Mouse (Mus musculus): ENCODE data around the gene Ppox. TPM values are rescaled to one million over a fixed set of nuclear protein-coding genes. Genes with fewer than 3 reads are reported as not detected.
"Not testable (repeated sequence)": the region's sequence is repeated elsewhere in the genome, so short reads cannot be mapped to it uniquely, and the experiment has no call there.

The Ppox gene
- polyA plus RNA-seq, 1 experiment from 2014 or later = 175 TPM

GRCm38 (mm10) chr1:171250680-171251593 lies 30.0 kb downstream of the Ppox start, which contains the start of gene Ndufs2:
Ndufs2 (minus strand) TSS chr1:171251388.
- DNase-seq (no peak), ATAC-seq (ENCODE audit: low read depth) (no peak)
- H3K27ac ChIP-seq = no peak within 1 kb of the TSS
- peak within 1 kb of the TSS; percentile 19; the same call in 1 of the 2 replicates for H3K4me3 ChIP-seq (replicated peaks)
- peak within 1 kb of the TSS; percentile 36 for H3K4me2 ChIP-seq
- peaks cover 34% of the 10 kb centered on the region for H3K4me1 ChIP-seq (replicated peaks)
- H3K36me3 ChIP-seq = 0 out of 2 replicates have a peak, but pooled peaks cover under 1% of the 10 kb centered on the region
- peaks cover 50% of the 10 kb centered on the region for H3K27me3 ChIP-seq
- no peaks in the 10 kb centered on the region for H3K9me3 ChIP-seq (replicated peaks)
- WGBS (ENCODE audit: insufficient replicate concordance) = 29% methylated on average over 26 of the region's 26 CpGs
- no peak within 1 kb of the TSS for H3K9ac ChIP-seq

- H3K27me3 ChIP-seq = peaks cover 50% of the 10 kb centered on the region
- H3K9ac ChIP-seq = no peak within 1 kb of the TSS
- H3K27ac ChIP-seq = no peak within 1 kb of the TSS
- H3K4me2 ChIP-seq = peak within 1 kb of the TSS; percentile 36
- H3K9me3 ChIP-seq (replicated peaks) = no peaks in the 10 kb centered on the region
- peaks cover 43% of the 10 kb centered on the region for H3K4me1 ChIP-seq (replicated peaks)
- ATAC-seq (ENCODE audit: low read depth) (no peak), DNase-seq (no peak)
- peaks cover 9% of the 10 kb centered on the region for H3K36me3 ChIP-seq
- 17% methylated on average over 5 of the region's 5 CpGs for WGBS (ENCODE audit: insufficient replicate concordance)
- peak within 1 kb of the TSS; percentile 19; the same call in 1 of the 2 replicates for H3K4me3 ChIP-seq (replicated peaks)
Observed at GRCm38 (mm10) chr1:171249913-171250600, 30.9 kb downstream of the Ppox start, which contains the start of gene Adamts4. Adamts4 (plus strand) TSS chr1:171250421.

- Histone ChIP-seq H3K9ac (peak overlapping the region; percentile 90; the same call in 1 of the 2 replicates), H3K27me3 (peaks cover 46% of the 10 kb centered on the region), H3K4me3 (replicated peaks) (no peak overlapping the region), H3K27ac (peak overlapping the region; percentile 84; the same call in 1 of the 2 replicates), H3K36me3 (peaks cover 20% of the 10 kb centered on the region), H3K9me3 (replicated peaks) (no peaks in the 10 kb centered on the region), H3K4me1 (replicated peaks) (peaks cover 50% of the 10 kb centered on the region), H3K4me2 (peak overlapping the region; percentile 88)
- DNase-seq (no peak), ATAC-seq (ENCODE audit: low read depth) (no peak)
- WGBS (ENCODE audit: insufficient replicate concordance) = 36% methylated on average over 3 of the region's 3 CpGs
Observed at GRCm38 (mm10) chr1:171248386-171249226, 32.4 kb downstream of the Ppox start.

GRCm38 (mm10) chr1:171247916-171248315 lies 33.1 kb downstream of the Ppox start:
- H3K4me2 ChIP-seq = peak overlapping the region; percentile 88
- peak overlapping the region; percentile 84 for H3K27ac ChIP-seq
- DNase-seq (no peak), ATAC-seq (ENCODE audit: low read depth) (no peak)
- 15% methylated on average over 4 of the region's 4 CpGs for WGBS (ENCODE audit: insufficient replicate concordance)
- H3K36me3 ChIP-seq = peaks cover 26% of the 10 kb centered on the region
- H3K4me1 ChIP-seq (replicated peaks) = peaks cover 50% of the 10 kb centered on the region
- no peaks in the 10 kb centered on the region for H3K9me3 ChIP-seq (replicated peaks)
- H3K4me3 ChIP-seq (replicated peaks) = peak overlapping the region; percentile 83
- H3K27me3 ChIP-seq = peaks cover 39% of the 10 kb centered on the region
- H3K9ac ChIP-seq = peak overlapping the region; percentile 90

GRCm38 (mm10) chr1:171247453-171247841 lies 33.5 kb downstream of the Ppox start:
- Histone ChIP-seq H3K4me3 (replicated peaks) (peak overlapping the region; percentile 83), H3K9me3 (replicated peaks) (no peaks in the 10 kb centered on the region), H3K27ac (peak overlapping the region; percentile 84), H3K9ac (peak overlapping the region; percentile 90), H3K27me3 (peaks cover 35% of the 10 kb centered on the region), H3K4me1 (replicated peaks) (peaks cover 50% of the 10 kb centered on the region), H3K4me2 (peak overlapping the region; percentile 88), H3K36me3 (peaks cover 31% of the 10 kb centered on the region)
- DNase-seq (peak; percentile 46), ATAC-seq (ENCODE audit: low read depth) (peak; percentile 33; the same call in 1 of the 2 replicates)
- WGBS (ENCODE audit: insufficient replicate concordance) = 8% methylated on average over 13 of the region's 13 CpGs

- H3K9me3 ChIP-seq (replicated peaks) = no peaks in the 10 kb centered on the region
- under 1% methylated on average over 41 of the region's 41 CpGs for WGBS (ENCODE audit: insufficient replicate concordance)
- peak overlapping the region; percentile 90 for H3K9ac ChIP-seq
- ATAC-seq (ENCODE audit: low read depth) (peak; percentile 93), DNase-seq (peak; percentile 94)
- peak overlapping the region; percentile 83 for H3K4me3 ChIP-seq (replicated peaks)
- H3K4me1 ChIP-seq (replicated peaks) = peaks cover 46% of the 10 kb centered on the region
- H3K27me3 ChIP-seq = peaks cover 29% of the 10 kb centered on the region
- peaks cover 37% of the 10 kb centered on the region for H3K36me3 ChIP-seq
- peak overlapping the region; percentile 84 for H3K27ac ChIP-seq
- peak overlapping the region; percentile 88 for H3K4me2 ChIP-seq
Observed at GRCm38 (mm10) chr1:171246709-171247452, 34.1 kb downstream of the Ppox start.

- 80% methylated on average over 8 of the region's 8 CpGs for WGBS (ENCODE audit: insufficient replicate concordance)
- peak overlapping the region; percentile 88; the same call in 1 of the 2 replicates for H3K4me2 ChIP-seq
- H3K27me3 ChIP-seq = peaks cover 14% of the 10 kb centered on the region
- ATAC-seq (ENCODE audit: low read depth) (no peak), DNase-seq (no peak)
- peak overlapping the region; percentile 73; the same call in 1 of the 2 replicates for H3K27ac ChIP-seq
- H3K9me3 ChIP-seq (replicated peaks) = no peaks in the 10 kb centered on the region
- H3K4me3 ChIP-seq (replicated peaks) = peak overlapping the region; percentile 83; the same call in 1 of the 2 replicates
- peak overlapping the region; percentile 90; the same call in 1 of the 2 replicates for H3K9ac ChIP-seq
- peaks cover 37% of the 10 kb centered on the region for H3K4me1 ChIP-seq (replicated peaks)
- peaks cover 50% of the 10 kb centered on the region for H3K36me3 ChIP-seq
Observed at GRCm38 (mm10) chr1:171245353-171245752, 35.6 kb downstream of the Ppox start.

GRCm38 (mm10) chr1:171241952-171242351 lies 39.0 kb downstream of the Ppox start:
- H3K4me2 ChIP-seq; H3K4me3 ChIP-seq (replicated peaks); H3K27me3 ChIP-seq; H3K9me3 ChIP-seq (replicated peaks); H3K9ac ChIP-seq; H3K27ac ChIP-seq; DNase-seq; ATAC-seq (ENCODE audit: low read depth): not testable (repeated sequence)
- H3K4me1 ChIP-seq (replicated peaks) = peaks cover 34% of the 10 kb centered on the region
- 84% methylated on average over 12 of the region's 12 CpGs for WGBS (ENCODE audit: insufficient replicate concordance)
- peaks cover 82% of the 10 kb centered on the region for H3K36me3 ChIP-seq

GRCm38 (mm10) chr1:171240911-171241310 lies 40.1 kb downstream of the Ppox start:
- no peak overlapping the region for H3K4me2 ChIP-seq
- H3K27ac ChIP-seq = no peak overlapping the region
- no peak for ATAC-seq (ENCODE audit: low read depth)
- H3K36me3 ChIP-seq = peaks cover 92% of the 10 kb centered on the region
- H3K9ac ChIP-seq = no peak overlapping the region
- DNase-seq = no peak
- no peaks in the 10 kb centered on the region for H3K27me3 ChIP-seq
- no peaks in the 10 kb centered on the region for H3K9me3 ChIP-seq (replicated peaks)
- no peak overlapping the region for H3K4me3 ChIP-seq (replicated peaks)
- 87% methylated on average over 10 of the region's 10 CpGs for WGBS (ENCODE audit: insufficient replicate concordance)
- peaks cover 28% of the 10 kb centered on the region for H3K4me1 ChIP-seq (replicated peaks)

Data from liver, embryonic 13.5 days (tissue).